Mouse (Mus musculus): ENCODE data around the gene Rbms3.

DNA sequence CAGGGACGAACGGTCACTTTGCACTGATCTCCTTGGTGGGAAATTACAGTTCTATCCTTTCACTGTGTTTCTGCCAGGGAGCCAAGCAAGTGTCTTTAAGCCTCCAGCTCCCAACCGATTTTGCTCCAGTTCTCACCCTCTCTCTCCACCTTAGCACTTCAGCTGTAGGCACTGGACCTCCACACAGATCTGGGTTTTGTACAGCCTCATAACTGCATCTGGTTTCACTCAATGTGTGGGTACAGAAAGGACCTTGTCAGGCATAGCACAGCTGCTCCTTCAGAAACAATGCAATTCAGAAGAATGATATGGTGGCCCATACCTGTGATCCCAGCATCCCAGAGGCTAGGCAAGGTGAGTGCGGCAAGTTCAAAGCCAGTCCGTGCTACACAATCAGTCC, 648.9 kb downstream of the Rbms3 start:
- no peak for TF ChIP-seq CTCF (IDR thresholded peaks at IDR 0.05; ENCODE audit: insufficient read depth, low read depth, low read length)
- no peak for TF ChIP-seq POLR2A (IDR thresholded peaks at IDR 0.05; ENCODE audit: insufficient read depth, low read depth, low read length)
